Mouse (Mus musculus) cortical plate, adult 2 months (tissue): ENCODE results near the gene Clic6. TPM values are rescaled to one million over a fixed set of nuclear protein-coding genes. Genes with fewer than 3 reads are reported as not detected.
A peak's percentile ranks its signal among the peaks of the same experiment; 100 is the strongest.

Experiments
- H3K27ac ChIP-seq: fragments of 200-500 bp; 2 replicates; pipeline ENCODE4 v1.5.1; 2012; ENCODE audit warnings: low read length, control low read depth, inconsistent platforms; ENCODE audit not compliant: insufficient read depth
- H3K4me1 ChIP-seq: fragments of 200-500 bp; 2 replicates; pipeline ENCODE4 v1.6.1; 2011; ENCODE audit warnings: low read length; ENCODE audit not compliant: control insufficient read depth, insufficient read depth
- H3K4me3 ChIP-seq: fragments of 200-500 bp; 2 replicates; pipeline ENCODE4 v1.5.1; 2011; ENCODE audit warnings: mild to moderate bottlenecking, low read length, control low read depth; ENCODE audit not compliant: insufficient read depth
- CTCF ChIP-seq: fragments of 200-500 bp; IDR thresholded peaks from 2 replicates; pipeline ENCODE4 v1.5.1; 2011; ENCODE audit warnings: mild to moderate bottlenecking, control low read depth, low read length; ENCODE audit not compliant: insufficient read depth; ENCODE audit errors: extremely low read depth
- POLR2A ChIP-seq: fragments of 200-500 bp; IDR thresholded peaks from 2 replicates; pipeline ENCODE4 v1.6.1; 2011; ENCODE audit warnings: mild to moderate bottlenecking, low read length, control low read depth; ENCODE audit not compliant: insufficient read depth; ENCODE audit errors: extremely low read depth
- polyA plus RNA-seq: library from polyadenylated mRNA; depleted of rRNA; stranded (reverse); fragments of >200 nt; gene quantifications from 2 replicates; pipeline ENCODE4 v1.2.3, GENCODE M21; 2012

Clic6 gene
- polyA plus RNA-seq, 1 experiment = 1.5 TPM

DNA sequence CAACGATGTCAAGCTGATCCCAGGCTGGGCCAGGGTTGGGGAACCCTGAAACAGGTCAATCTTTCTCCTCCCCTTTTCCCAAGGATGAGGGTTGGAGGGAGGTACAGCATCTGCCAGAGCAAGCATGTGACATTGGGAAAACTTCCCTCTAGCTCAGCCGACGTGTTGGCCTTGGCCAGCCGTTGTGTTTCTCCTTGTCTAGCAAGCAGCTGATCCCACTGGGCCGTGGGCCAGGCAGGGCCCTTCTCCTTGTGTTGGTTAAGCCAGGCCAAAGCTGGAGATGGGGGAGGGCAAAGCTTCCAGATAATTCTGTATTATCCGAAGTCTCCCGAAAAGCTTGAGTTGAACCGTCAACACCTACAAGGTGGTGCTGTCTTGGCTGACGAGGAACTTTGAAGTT is 30.6 kb downstream of the Clic6 start:
- Histone ChIP-seq H3K4me1 (no peaks in the 10 kb centered on the region; the same call in 1 of the 2 replicates), H3K27ac (no peak overlapping the region), H3K4me3 (no peak overlapping the region)
- no peak for TF ChIP-seq POLR2A
- no peak for TF ChIP-seq CTCF

DNA sequence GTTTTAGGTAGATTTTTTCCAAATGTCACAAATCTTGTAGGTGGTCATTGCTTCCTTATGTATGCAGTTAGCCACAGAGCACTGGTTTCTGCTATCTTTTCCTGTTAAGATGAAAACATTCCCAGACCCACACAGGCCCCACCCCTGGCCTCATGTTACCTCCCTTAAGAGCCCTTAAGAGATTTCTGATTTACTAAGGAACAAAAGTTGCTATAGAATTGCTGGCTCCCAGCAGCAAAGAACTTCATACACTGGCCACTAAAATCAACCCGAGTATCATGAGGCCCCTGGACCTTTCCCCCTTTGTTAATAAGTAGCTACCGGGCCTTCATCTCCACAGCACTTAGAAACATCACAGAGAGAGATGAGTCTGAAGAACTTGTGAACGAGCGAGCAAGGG is 33.2 kb downstream of the Clic6 start:
- no peak overlapping the region for H3K4me3 ChIP-seq
- TF ChIP-seq POLR2A = no peak
- TF ChIP-seq CTCF = no peak
- no peaks in the 10 kb centered on the region for H3K4me1 ChIP-seq
- no peak overlapping the region for H3K27ac ChIP-seq

DNA sequence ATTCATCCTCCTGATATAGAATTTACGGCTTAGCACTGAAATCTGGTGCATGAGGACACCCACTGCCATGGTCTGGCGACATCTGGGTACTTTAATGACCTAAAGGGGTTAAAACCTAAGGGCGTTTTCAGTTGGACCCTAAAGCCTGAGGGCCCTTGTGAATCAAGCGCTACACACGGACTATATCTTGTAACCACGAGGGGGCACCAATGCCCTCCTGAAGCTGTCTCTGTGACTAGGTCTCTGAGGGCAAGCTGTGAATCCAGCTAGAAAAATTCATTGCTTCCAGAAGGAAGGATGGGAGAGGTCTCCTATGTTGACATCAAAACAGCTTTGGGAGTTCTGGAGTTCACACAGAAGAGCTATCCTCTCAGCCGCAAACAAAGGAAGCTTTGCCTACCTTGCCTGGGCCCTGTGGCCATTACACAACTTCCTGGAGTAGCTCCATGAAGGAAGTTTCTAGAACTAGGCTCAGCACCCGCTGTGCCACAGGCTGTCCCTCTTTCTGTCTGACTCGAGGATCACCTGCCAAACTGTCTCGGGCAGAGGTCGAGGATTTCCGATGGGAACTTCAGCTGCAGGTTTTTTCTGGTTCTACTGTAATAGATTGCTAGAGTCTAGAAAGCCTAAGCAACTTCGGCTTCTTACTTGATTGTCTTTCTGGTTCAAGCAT is 34.4 kb downstream of the Clic6 start:
- no peak overlapping the region for H3K4me3 ChIP-seq
- no peaks in the 10 kb centered on the region for H3K4me1 ChIP-seq
- no peak overlapping the region for H3K27ac ChIP-seq
- TF ChIP-seq CTCF (peak; percentile 67), POLR2A (no peak)

DNA sequence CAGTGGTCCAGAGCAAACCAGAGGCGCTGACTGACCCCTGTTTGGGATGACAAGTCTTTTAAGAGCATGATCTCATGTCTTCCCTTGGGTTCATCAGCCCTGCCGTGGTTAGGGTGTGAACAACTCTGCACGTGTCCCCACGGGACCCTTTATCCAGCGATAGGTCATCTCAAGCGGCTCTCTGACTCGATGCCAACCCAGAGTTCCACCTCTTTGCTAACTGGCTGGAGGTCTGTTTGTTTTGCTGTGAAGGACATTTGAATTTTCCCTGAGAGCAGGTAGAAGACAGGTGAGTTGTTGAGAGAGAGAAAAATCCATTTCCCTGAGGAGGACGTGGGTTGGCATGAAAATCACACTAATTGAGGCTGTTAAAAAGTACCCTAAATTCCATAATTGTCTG is 37.8 kb downstream of the Clic6 start:
- Histone ChIP-seq H3K4me3 (no peak overlapping the region), H3K27ac (no peak overlapping the region), H3K4me1 (no peaks in the 10 kb centered on the region)
- TF ChIP-seq POLR2A (no peak), CTCF (no peak)

DNA sequence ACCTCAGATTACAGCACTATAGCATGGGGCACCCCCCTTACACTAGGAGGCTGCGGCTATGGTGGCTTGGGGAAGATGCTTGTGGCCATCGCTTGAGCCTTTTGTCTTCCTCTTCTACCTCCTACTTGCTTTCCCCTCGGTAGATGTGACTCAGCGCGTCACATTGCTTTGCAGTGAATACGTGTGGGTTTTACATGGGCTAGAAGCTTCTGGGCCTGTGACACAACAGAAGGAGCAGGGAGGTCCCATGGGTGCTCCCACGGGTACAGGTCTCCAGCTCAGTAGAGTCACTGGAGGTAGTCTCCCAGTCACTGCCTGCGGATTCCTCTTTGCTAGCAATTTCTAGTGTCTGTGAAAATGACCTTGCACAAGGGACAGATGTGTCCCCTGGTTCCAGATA is 39.1 kb downstream of the Clic6 start:
- no peak for TF ChIP-seq POLR2A
- TF ChIP-seq CTCF = no peak
- Histone ChIP-seq H3K4me1 (no peaks in the 10 kb centered on the region), H3K27ac (no peak overlapping the region), H3K4me3 (no peak overlapping the region)

DNA sequence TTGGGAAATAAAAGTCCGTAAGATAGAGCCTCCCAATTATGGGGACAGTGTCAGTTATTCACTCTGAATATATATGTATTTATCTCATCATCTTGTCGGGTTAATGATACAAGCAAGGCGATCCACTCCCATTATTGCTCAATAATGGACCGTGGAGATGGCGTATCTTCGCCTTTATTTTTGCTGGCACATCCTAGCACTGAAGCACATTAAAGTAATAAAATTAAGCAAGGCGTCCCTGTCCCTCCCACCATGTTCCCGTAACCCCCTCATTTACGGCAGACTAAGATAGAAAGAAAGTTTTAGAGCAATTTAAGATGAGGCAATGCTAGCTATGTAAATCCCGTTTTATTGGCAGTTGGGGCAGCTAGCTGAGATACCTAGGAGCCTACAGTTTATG is 40.4 kb downstream of the Clic6 start:
- TF ChIP-seq CTCF = no peak
- no peak for TF ChIP-seq POLR2A

DNA sequence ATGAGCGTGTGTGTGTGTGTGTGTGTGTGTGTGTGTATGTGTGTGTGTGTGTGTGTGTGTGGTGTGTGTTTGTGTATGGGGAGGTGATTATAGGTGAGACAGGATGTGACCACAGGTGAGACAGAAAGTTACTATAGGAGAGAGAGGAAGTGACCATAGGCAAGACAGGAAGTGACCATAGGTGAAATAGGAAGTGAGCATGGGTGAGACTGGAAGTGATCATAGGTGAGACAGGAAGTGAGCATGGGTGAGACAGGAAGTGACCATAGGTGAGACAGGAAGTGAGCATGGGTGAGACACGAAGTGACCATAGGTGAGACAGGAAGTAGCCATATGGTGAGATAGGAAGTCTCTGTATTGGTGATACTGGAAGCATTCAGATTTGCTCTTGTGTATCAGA is 49.7 kb downstream of the Clic6 start:
- H3K27ac ChIP-seq = no peak overlapping the region
- TF ChIP-seq POLR2A = no peak
- TF ChIP-seq CTCF = no peak

More for the DNA sequence above, 40.4 kb downstream of the Clic6 start:
- no peak overlapping the region for H3K27ac ChIP-seq
- H3K4me3 ChIP-seq = no peak overlapping the region
- no peaks in the 10 kb centered on the region for H3K4me1 ChIP-seq

DNA sequence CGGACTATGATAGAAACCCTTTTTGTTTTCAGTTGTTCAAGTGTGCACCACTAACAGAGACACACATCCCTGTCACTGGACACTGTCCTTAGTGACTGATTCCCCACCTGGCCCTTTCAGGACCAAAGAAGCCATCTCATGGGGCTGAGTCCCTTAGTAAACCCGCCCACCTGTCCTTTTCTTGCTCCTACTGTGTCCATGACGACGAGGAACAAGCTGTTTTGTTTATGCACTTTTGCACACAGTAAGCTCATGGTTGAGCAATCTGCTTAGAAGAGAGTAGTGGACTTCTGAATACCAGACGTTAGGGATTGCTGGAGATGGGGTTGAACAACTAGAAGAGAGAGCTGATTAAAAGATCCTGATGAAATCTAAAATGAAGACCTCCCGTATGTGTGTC is 52.8 kb downstream of the Clic6 start:
- Histone ChIP-seq H3K27ac (no peak overlapping the region), H3K4me3 (no peak overlapping the region), H3K4me1 (no peaks in the 10 kb centered on the region)
- TF ChIP-seq POLR2A (no peak), CTCF (no peak)

More for the DNA sequence above, 49.7 kb downstream of the Clic6 start:
- H3K4me1 ChIP-seq = no peaks in the 10 kb centered on the region
- H3K4me3 ChIP-seq = no peak overlapping the region

DNA sequence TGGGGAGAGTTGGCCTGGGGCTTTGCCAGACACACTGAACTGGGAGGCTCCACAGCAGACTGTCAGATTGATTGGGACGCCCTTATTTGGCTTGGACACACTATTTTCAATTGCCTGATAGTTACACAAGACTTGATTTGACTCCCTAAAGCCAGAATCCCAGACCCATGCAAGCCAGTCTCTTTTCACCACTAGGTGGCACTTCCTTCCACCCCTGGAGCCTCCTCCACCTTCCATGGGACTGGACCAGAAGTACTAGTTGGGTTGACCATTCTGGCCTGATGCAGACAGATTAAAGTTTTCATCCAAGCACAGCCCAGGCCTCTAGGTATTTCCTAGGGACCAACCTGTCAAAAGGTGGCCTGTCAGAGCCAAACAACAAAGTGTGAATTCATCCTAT is 58.7 kb downstream of the Clic6 start:
- H3K27ac ChIP-seq = no peak overlapping the region
- H3K4me3 ChIP-seq = no peak overlapping the region
- TF ChIP-seq POLR2A = no peak
- peak; percentile 69 for TF ChIP-seq CTCF
- H3K4me1 ChIP-seq = no peaks in the 10 kb centered on the region

DNA sequence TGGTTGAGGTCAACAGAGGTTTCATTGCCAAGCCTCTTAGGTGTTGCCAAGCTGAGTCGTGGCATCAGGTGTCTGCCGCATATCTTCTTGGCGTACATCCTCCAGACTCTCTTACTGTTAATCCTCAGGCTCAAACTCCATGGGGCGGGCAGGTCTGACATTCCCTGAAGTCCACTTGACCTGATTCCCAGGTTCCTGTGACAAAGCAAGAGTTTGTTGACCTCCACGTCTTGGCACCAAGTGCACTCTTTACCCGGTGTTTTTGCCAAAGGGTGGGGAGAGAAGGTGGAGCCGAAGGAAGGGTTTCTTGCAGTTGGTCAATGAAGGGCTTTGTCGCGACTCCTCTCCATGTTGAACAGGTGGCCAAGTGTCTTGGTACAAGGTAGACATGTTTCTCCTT is 63.1 kb downstream of the Clic6 start:
- no peaks in the 10 kb centered on the region for H3K4me1 ChIP-seq
- H3K4me3 ChIP-seq = no peak overlapping the region
- H3K27ac ChIP-seq = no peak overlapping the region
- TF ChIP-seq POLR2A = no peak
- no peak for TF ChIP-seq CTCF
